Mouse (Mus musculus) spleen, embryonic (tissue): ENCODE measurements around the gene Dbnl.
"Not testable (repeated sequence)": the region's sequence is repeated elsewhere in the genome, so short reads cannot be mapped to it uniquely, and the experiment has no call there.

Experiments
- CTCF ChIA-PET: fragments of 350-600 bp; sonication (Branson Sonifier 250); formaldehyde crosslinking; loops from one replicate; lab custom pipeline; 2022; lab: Charles Lee

The Dbnl gene

DNA sequence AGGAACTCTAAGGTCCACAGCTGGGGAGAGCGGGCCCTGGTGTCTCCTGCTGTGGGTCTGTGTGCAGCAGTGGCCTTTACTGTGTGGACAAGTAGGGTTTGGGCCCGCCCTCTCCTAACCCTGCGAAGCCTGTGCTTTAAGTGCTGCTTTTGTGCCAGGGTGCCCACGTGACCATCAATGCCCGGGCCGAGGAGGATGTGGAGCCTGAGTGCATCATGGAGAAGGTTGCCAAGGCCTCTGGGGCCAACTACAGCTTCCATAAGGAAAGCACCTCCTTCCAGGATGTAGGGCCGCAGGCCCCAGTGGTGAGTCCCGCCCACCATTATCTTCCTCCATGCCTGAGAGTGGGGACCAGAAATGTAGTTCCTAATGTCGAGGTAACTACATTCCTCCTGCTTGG lies 7.0 kb downstream of the Dbnl start:
- CTCF ChIA-PET = no interaction called here

- CTCF ChIA-PET = no interaction called here
These were observed 7.4 kb downstream of the Dbnl start for GRCm38 (mm10) chr11:5795706-5796105.

- CTCF ChIA-PET = no interaction called here
These were observed 8.7 kb downstream of the Dbnl start for GRCm38 (mm10) chr11:5796939-5797338.

- CTCF ChIA-PET = no interaction called here
These were observed 9.1 kb downstream of the Dbnl start for GRCm38 (mm10) chr11:5797371-5797770.

DNA sequence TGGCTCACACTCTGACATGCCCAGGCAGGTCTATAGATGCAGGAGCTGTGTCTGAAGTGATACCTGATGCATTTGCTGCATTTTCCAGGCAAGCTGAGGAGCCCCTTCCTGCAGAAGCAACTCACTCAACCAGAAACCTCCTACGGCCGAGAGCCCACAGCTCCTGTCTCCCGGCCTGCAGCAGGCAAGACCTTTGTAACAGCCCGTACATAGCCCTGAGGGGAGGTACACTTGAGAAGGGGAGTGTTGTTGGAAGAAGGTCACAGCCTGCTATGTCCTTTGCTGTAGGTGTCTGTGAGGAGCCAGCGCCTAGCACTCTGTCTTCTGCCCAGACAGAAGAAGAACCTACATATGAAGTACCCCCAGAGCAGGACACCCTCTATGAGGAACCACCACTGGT lies 9.6 kb downstream of the Dbnl start:
- CTCF ChIA-PET = no interaction called here

- CTCF ChIA-PET = interaction anchor here (0.7 kb wide), 1 partner anchor 389 kb away, joined by 3 read pairs; no protein-coding TSS in a partner anchor
These were observed 11.6 kb downstream of the Dbnl start for GRCm38 (mm10) chr11:5799621-5800490.

DNA sequence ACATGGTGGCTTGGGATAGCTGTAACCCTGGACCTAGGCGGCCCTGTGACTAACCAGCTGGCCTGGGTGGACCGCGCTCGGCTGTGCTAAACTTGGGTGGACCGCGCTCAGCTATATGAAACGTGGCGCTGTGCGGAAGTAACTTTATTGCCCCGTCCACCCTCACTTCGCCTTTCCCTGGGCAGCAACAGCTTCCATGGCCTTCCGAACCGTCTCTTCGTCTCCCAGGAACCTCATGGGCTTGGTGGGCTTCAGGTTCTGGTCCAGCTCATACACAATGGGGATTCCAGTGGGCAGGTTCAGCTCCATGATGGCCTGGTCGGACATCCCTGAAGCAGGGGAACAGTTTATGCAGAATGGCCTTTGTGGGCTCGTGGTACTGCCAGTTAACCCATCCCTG lies 13.2 kb downstream of the Dbnl start:
- CTCF ChIA-PET = interaction anchor here (1.4 kb wide), 1 partner anchor 10 kb away, joined by 3 read pairs; no protein-coding TSS in a partner anchor

DNA sequence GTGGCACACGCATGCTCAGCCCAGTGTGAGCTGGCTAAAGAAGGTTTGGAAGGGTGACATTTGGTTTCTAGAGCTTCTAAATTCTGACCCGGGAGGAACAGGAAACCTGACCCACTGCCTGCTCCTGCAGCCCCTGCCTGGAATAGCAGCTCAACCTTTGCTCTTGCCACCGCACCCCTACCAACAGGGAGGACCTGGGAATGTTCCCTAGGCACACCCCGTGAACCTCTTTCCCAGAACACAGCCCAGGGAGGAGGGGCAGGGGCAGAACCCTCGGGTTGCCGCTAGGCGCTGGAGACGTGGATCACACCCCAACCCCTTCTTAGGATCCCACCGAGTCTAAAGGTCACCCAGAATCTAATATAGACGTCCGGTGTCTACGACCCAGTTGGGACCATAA lies 13.7 kb downstream of the Dbnl start:
- CTCF ChIA-PET = interaction anchor here (1.4 kb wide), 1 partner anchor 11 kb away, joined by 3 read pairs; no protein-coding TSS in a partner anchor

- CTCF ChIA-PET = interaction anchor here (0.5 to 1.4 kb wide), 3 partner anchors 12 to 786 kb away, joined by 3 to 4 read pairs (median 3); no protein-coding TSS in a partner anchor
These were observed 14.3 kb downstream of the Dbnl start for GRCm38 (mm10) chr11:5802457-5803217.

- CTCF ChIA-PET = interaction anchor here (0.6 kb wide), 1 partner anchor 785 kb away, joined by 4 read pairs; no protein-coding TSS in a partner anchor
These were observed 15.3 kb downstream of the Dbnl start, which contains the start of gene Pgam2 for GRCm38 (mm10) chr11:5803551-5803981. Gene Pgam2, minus strand, starts transcription at chr11:5803733.

GRCm38 (mm10) chr11:5804174-5804573 lies 15.9 kb downstream of the Dbnl start:
- CTCF ChIA-PET = no interaction called here

DNA sequence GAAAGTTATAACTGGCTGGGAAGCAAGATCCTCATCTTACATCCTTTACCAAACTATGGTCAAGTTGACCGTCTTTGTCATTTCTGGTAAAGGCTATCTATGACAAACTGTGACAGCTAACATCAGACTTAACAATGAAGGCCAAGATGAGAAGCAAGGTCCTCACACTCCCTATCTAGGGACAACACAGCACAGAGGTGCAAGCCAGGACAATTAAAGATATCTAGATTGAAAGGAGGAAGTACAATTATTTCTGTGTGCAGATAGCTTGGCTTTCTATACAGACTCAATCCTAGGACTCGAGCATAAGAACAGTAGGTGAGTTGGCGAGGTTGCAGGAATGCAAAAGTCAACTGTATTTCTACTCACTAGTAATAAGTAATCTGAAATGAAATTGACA lies 17.4 kb downstream of the Dbnl start:
- CTCF ChIA-PET = no interaction called here

DNA sequence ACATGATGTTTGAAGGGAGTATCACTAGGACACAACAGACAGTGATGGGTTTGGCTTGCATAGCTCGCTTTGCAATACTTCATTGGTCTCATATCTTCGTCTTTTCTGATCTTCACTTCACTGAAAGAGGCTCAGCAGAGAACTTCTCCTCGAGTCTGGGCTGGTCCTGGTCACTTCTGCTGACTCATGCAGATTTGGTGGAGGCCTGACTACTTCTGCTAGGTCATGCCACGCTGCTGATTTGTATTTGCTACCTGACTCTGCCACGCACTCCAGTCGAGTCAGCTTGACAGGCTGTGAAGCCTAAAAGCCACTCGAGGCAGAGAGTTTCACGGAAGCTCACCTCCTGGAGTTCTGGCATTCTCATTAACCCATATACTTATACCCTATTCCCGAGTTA lies 19.7 kb downstream of the Dbnl start:
- CTCF ChIA-PET = no interaction called here

DNA sequence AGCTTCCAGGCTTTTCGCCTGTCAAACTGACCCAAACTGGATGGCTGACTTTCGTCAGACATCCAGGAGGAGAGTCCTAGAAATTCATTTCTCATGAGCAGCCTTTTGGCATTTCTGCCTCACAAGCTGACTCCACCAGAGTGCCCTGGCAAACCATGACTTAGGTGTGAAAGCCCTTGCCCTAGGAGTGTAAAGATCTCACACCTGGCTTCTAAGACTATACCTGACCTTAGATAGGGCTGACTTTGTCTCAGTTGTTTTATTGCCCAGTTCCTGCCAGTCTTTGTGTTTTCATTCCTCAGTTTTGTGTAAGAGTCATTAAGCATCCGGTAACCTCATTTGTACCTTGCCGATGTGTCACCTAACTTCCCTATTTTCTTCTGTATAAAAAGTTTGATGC lies 21.2 kb downstream of the Dbnl start:
- CTCF ChIA-PET = not testable (repeated sequence)

DNA sequence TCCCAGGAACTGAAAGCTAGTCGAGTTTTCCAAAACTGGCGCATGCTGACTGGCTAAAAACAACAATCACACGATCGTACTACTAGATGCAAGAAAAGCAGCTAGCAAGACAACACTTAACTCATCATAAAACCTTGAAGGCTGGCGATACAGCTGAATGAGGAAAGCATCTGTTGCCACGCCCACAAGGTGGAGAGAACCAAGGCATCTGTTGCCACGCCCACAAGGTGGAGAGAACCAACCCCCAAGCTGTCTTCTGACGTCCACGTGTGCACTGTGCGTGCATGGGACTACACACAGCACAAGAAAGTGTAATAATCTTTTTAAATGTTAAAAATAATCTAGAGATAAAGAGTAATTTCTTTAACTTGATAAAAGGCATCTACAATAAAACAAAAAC lies 25.1 kb downstream of the Dbnl start:
- CTCF ChIA-PET = no interaction called here

DNA sequence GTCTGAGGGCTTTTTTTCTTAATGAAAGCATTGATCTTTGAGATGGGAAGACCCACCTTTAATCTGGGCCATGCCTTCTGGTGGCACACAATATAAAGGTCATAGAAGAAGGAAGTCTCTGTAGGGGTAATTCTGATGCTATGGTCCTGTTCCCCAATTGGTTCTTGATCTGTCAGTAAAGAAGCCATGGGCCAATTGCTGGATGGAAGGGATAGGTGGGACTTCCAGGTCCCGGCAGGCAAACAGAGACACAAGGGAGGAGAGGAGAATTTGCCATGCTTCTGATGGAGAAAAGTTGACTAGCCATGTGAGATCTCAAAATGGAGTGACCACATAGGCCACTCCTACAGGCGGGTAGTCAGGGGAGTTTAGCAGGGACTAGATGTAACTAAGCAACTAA lies 30.9 kb downstream of the Dbnl start:
- CTCF ChIA-PET = no interaction called here

DNA sequence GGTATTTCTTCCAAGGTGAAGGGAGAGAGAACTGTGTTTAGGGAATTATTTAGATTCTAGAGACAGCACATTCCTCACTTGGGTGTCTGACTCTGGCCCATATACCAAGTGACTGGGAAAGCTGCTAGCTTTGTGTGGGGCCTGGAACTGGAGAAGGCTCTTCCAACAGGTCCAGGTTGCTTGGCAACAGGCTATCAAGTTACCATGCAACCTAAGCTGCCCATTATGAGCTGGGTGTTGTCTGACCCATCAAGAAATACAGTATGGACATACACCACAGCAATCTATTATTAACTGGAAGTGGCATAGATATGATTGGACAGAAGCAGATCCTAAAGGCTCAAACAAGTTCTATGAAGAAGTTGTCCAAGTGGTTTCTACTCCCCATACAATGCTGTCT lies 37.1 kb downstream of the Dbnl start:
- CTCF ChIA-PET = no interaction called here

- CTCF ChIA-PET = no interaction called here
These were observed 39.6 kb downstream of the Dbnl start for GRCm38 (mm10) chr11:5827931-5828330.

- CTCF ChIA-PET = interaction anchor here (0.5 kb wide), 1 partner anchor 38 kb away, joined by 3 read pairs; no protein-coding TSS in a partner anchor
These were observed 40.4 kb downstream of the Dbnl start for GRCm38 (mm10) chr11:5828509-5829191.

DNA sequence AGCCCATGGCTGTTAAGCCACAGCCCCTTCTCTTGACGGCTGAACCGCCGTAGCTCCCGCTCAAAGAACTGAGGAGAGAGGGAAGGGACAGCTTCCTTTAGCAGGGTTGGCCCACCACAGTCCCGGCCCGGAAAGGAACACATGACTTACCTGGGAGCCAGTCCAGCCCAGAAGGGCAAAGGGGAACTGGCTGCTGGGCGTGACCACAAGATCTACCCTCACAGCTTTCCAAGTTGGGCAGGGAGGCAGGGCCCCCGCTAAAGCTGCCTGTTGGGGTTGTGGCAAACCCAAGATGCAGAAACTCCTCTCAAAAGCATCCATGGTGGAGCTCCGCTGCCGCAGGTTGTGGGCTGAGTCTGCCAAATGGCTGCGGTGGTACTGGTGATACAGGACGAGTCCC lies 41.0 kb downstream of the Dbnl start:
- CTCF ChIA-PET = interaction anchor here (0.5 kb wide), 1 partner anchor 39 kb away, joined by 3 read pairs; no protein-coding TSS in a partner anchor

GRCm38 (mm10) chr11:5834506-5834905 lies 46.2 kb downstream of the Dbnl start:
- CTCF ChIA-PET = no interaction called here
